ENCODE assay signal across 11 mouse cellular contexts in the genomic region with DNA sequence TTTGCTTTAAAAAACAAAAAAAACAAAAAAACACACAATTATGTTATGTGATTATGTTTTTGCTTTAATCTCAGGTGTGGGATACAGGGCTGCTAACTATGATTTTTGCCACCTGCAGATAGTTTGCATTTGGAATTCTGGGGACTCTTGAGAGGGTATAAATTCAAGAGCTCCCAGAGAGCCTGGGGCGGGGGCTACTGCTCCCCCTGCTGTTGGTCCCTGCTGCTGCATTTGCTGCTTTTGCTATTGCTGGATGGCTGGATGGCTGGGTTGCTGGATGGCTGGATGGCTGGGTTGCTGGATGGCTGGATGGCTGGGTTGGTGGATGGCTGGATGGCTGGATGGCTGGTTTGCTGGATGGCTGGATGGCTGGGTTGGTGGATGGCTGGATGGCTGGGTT. TPM values are rescaled to one million over a fixed set of nuclear protein-coding genes. Genes with fewer than 3 reads are reported as not detected.
A peak's percentile ranks its signal among the peaks of the same experiment; 100 is the strongest.
DNase-seq lines count a peak whose midpoint lies in the region; ATAC-seq and TF ChIP-seq lines count a peak whose summit lies in the region.
"Had no signal": no experiment of that assay in that cellular context is flagged by ENCODE, and none has a peak within 500 bp of the region (broad histone marks: within the 10 kb centered on the region; RNA-seq: fewer than 3 reads in every experiment).

No protein-coding gene starts in this region.

- peak; percentile 34 for TF ChIP-seq CTCF in midbrain, postnatal 0 days (IDR thresholded peaks at IDR 0.05)

- no peaks in the 10 kb centered on the region for H3K36me3 ChIP-seq in midbrain, postnatal 0 days (ENCODE audit: insufficient read depth, low read length)
- no peaks in the 10 kb centered on the region for H3K36me3 ChIP-seq in midbrain, embryonic 10.5 days
- H3K36me3 ChIP-seq: limb, embryonic 15.5 days had no signal

- H3K4me2 ChIP-seq in midbrain, postnatal 0 days (ENCODE audit: low read depth, low read length, poor library complexity, severe bottlenecking): no peak overlapping the region
- H3K4me2 ChIP-seq: limb, embryonic 15.5 days had no signal

- no peak for ATAC-seq in midbrain, postnatal 0 days (ENCODE audit: low FRiP score)

- 0 out of 2 replicates have a peak, but pooled peaks cover 2% of the 10 kb centered on the region for H3K4me1 ChIP-seq in midbrain, postnatal 0 days (ENCODE audit: insufficient read depth, low read length)
- H3K4me1 ChIP-seq in midbrain, embryonic 10.5 days: peaks cover 18% of the 10 kb centered on the region
- H3K4me1 ChIP-seq: limb, embryonic 15.5 days had no signal

- no peaks in the 10 kb centered on the region for H3K9me3 ChIP-seq in midbrain, postnatal 0 days (ENCODE audit: low read length)
- peaks cover 4% of the 10 kb centered on the region for H3K9me3 ChIP-seq in midbrain, embryonic 10.5 days (replicated peaks)
- H3K9me3 ChIP-seq: limb, embryonic 15.5 days had no signal

- no peak overlapping the region for H3K4me3 ChIP-seq in midbrain, postnatal 0 days (ENCODE audit: low read depth, low read length)
- H3K4me3 ChIP-seq in midbrain, embryonic 10.5 days: no peak overlapping the region
- H3K4me3 ChIP-seq: limb, embryonic 15.5 days; megakaryocyte, embryonic 14.5 days had no signal

- WGBS in midbrain, postnatal 0 days: 79% methylated on average over 1 of the region's 1 CpGs
- 70% methylated on average over 1 of the region's 1 CpGs for WGBS in midbrain, embryonic 10.5 days

- no peaks in the 10 kb centered on the region for H3K27me3 ChIP-seq in midbrain, postnatal 0 days (ENCODE audit: insufficient read depth, low read length)
- H3K27me3 ChIP-seq in midbrain, embryonic 10.5 days (ENCODE audit: low read depth, poor library complexity, severe bottlenecking): no peaks in the 10 kb centered on the region
- H3K27me3 ChIP-seq: limb, embryonic 15.5 days had no signal

- H3K9ac ChIP-seq in midbrain, postnatal 0 days (replicated peaks; ENCODE audit: low read length, poor library complexity, severe bottlenecking): no peak overlapping the region
- H3K9ac ChIP-seq: limb, embryonic 15.5 days had no signal

- H3K27ac ChIP-seq in midbrain, postnatal 0 days (ENCODE audit: low read depth, low read length): no peak overlapping the region
- no peak overlapping the region for H3K27ac ChIP-seq in midbrain, embryonic 10.5 days (replicated peaks)
- H3K27ac ChIP-seq: limb, embryonic 15.5 days had no signal

- DNase-seq in kidney, adult 18-20 months: peak; percentile 5
- no peak for DNase-seq in kidney, adult 11 months
- DNase-seq in midbrain, postnatal 0 days (ENCODE audit: low spot score): no peak
- no peak for DNase-seq in midbrain, embryonic 10.5 days (ENCODE audit: low spot score)
- peak; percentile 21 for DNase-seq in R1 (ENCODE audit: low read depth, low spot score)
- DNase-seq in thymus, postnatal 25 days: peak; percentile 6
- no peak for DNase-seq in embryo, embryonic 10 days (ENCODE audit: low spot score)
- DNase-seq: cerebellum, adult 9-11 months had no signal

RNA-seq across cellular contexts. Expression of gene Hrh2, which starts 44.6 kb away (rescaled TPM):
- total RNA-seq in midbrain, postnatal 0 days (2014; rRNA removed): 2.0 and 2.3 TPM in 2 replicates
- polyA plus RNA-seq in midbrain, postnatal 0 days (2015; fragmentation: Nextera tagmentation; extraction: Ambion mirVana): 1.2 and 1.5 TPM in 2 replicates
- 0.14 and 0.15 TPM in 2 replicates for polyA plus RNA-seq in midbrain, embryonic 10.5 days (2016; fragmentation: Nextera tagmentation; extraction: Ambion mirVana)
- polyA plus RNA-seq: limb, embryonic 15.5 days; neural tube, embryonic 11.5 days had no signal

Comparison
In these comparisons a context has a peak if more than half of its experiments do, and no peak if none do; other contexts are left out.
1. DNase-seq: peak in kidney, adult 18-20 months (single experiment), R1 (single experiment) and thymus, postnatal 25 days (single experiment); none in kidney, adult 11 months (single experiment), midbrain, postnatal 0 days (single experiment), midbrain, embryonic 10.5 days (single experiment) and embryo, embryonic 10 days (single experiment).